Mouse (Mus musculus): ENCODE measurements around the gene Zfp688.
"Not testable (repeated sequence)": the region's sequence is repeated elsewhere in the genome, so short reads cannot be mapped to it uniquely, and the experiment has no call there.

GRCm38 (mm10) chr7:127459311-127459710 is 37.4 kb upstream of the Zfp688 start, which contains the start of gene Prr14:
- TF ChIP-seq POLR2A (IDR thresholded peaks at IDR 0.05; ENCODE audit: borderline replicate concordance, low read depth, low read length); CTCF (IDR thresholded peaks at IDR 0.05; ENCODE audit: low read depth, low read length): not testable (repeated sequence)

Measured in bone marrow macrophage, adult 2 months (primary cell).